Mouse (Mus musculus) cortical plate, adult 2 months (tissue): ENCODE results near the gene Gmppa.

Source experiments
- CTCF ChIP-seq: fragments of 200-500 bp; IDR thresholded peaks from 2 replicates; pipeline ENCODE4 v1.5.1; 2011; ENCODE audit warnings: mild to moderate bottlenecking, control low read depth, low read length; ENCODE audit not compliant: insufficient read depth; ENCODE audit errors: extremely low read depth
- POLR2A ChIP-seq: fragments of 200-500 bp; IDR thresholded peaks from 2 replicates; pipeline ENCODE4 v1.6.1; 2011; ENCODE audit warnings: mild to moderate bottlenecking, low read length, control low read depth; ENCODE audit not compliant: insufficient read depth; ENCODE audit errors: extremely low read depth

- TF ChIP-seq CTCF (peak; percentile 62), POLR2A (no peak)
Observed at GRCm38 (mm10) chr1:75425796-75426471, 9.8 kb upstream of the Gmppa start.
